Mouse (Mus musculus): ENCODE results near the gene Pid1. TPM values are rescaled to one million over a fixed set of nuclear protein-coding genes. Genes with fewer than 3 reads are reported as not detected.

Gene Pid1
- total and polyA plus RNA-seq, 3 experiments = not detected

DNA sequence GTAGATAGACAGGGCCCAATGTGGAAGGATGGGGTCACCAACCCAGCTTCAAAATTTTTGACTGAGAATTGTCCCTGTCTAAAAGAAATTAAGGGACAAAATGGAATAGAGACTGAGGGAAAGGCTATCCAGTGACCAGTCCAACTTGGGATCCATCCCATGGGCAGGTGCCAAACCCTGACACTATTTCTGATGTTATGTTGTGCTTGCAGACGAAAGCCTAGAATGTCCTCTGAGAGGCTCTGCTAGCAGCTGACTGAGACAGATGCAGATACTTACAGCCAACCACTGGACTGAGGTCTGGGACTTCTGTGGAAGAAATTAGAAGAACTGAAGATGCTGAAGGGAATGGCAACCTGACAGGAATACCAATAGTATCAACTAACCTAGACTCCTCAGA, 338.2 kb downstream of the Pid1 start:
- Histone ChIP-seq H3K9me3 (replicated peaks; ENCODE audit: low read length) (no peaks in the 10 kb centered on the region), H3K4me1 (ENCODE audit: control insufficient read depth in 1 of 2, insufficient read depth in 2 of 2) (no peaks in the 10 kb centered on the region), H3K79me2 (replicated peaks; ENCODE audit: control insufficient read depth, extremely low read depth, insufficient read depth, poor library complexity, severe bottlenecking) (no peaks in the 10 kb centered on the region), H3K36me3 (replicated peaks in 1 of 2; ENCODE audit: control insufficient read depth in 1 of 2, insufficient read depth in 1 of 2, low read length in 1 of 2) (no peaks in the 10 kb centered on the region), H3K4me2 (ENCODE audit: insufficient read depth, low read depth, poor library complexity, severe bottlenecking) (no peak overlapping the region), H3K9ac (ENCODE audit: insufficient read depth, low read depth) (no peak overlapping the region), H3K4me3 (replicated peaks in 1 of 3; ENCODE audit: low read depth in 2 of 3, low read length in 2 of 3, poor library complexity in 1 of 3) (no peak overlapping the region), H3K27me3 (replicated peaks) (no peaks in the 10 kb centered on the region), H3K27ac (ENCODE audit: insufficient read depth, low read depth) (no peak overlapping the region)
- no peak for TF ChIP-seq KAT2A (IDR thresholded peaks at IDR 0.05; ENCODE audit: insufficient replicate concordance, low read length)
- TF ChIP-seq NRF1 (IDR thresholded peaks at IDR 0.05; ENCODE audit: low read depth, low read length) = no peak
- TF ChIP-seq RCOR1 (conservative IDR thresholded peaks at IDR 0.05; ENCODE audit: low read depth, low read length) = no peak
- dilution Hi-C loops (cut with MboI; ENCODE audit: extremely low pct_ligation_motif_present, extremely low pct_unique_long_range_greater_than_20kb, low sequenced_read_pairs) (no loop called here), in situ Hi-C loops (cut with MboI; ENCODE audit: low pct_ligation_motif_present, low pct_unique_long_range_greater_than_20kb, low sequenced_read_pairs) (no loop called here)
- DNase-seq (ENCODE audit: extremely low read depth) = no peak

DNA sequence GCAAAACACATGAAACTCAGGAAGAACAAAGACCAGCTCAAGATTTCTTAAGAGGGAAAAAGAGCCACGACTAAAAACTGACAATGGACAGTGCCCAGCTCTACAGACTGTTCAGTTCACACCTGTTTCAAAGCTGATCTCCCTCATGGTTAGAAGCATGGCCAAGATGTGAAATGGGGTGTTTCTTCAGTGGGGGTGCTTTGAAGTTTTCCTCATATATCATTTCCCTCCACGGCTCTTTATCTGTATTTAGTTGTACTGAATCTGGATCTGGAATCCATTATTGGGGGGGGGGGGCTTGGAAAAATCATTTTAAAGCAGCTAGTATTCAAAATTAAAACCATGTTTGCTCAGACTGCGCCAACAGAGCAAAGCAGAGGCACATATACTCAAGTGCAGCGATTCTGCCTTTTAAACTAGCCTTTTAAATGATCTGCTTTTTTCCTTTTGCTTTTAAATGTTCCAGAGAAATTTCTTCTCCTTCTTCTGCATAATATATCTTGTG, 351.1 kb downstream of the Pid1 start:
- Histone ChIP-seq H3K79me2 (replicated peaks; ENCODE audit: control insufficient read depth, extremely low read depth, insufficient read depth, poor library complexity, severe bottlenecking) (no peaks in the 10 kb centered on the region), H3K9me3 (replicated peaks; ENCODE audit: low read length) (no peaks in the 10 kb centered on the region), H3K36me3 (replicated peaks in 1 of 2; ENCODE audit: control insufficient read depth in 1 of 2, insufficient read depth in 1 of 2, low read length in 1 of 2) (no peaks in the 10 kb centered on the region), H3K27ac (ENCODE audit: insufficient read depth, low read depth) (no peak overlapping the region), H3K4me2 (ENCODE audit: insufficient read depth, low read depth, poor library complexity, severe bottlenecking) (no peak overlapping the region), H3K27me3 (replicated peaks) (no peaks in the 10 kb centered on the region), H3K4me1 (ENCODE audit: control insufficient read depth in 1 of 2, insufficient read depth in 2 of 2) (no peaks in the 10 kb centered on the region), H3K4me3 (replicated peaks in 1 of 3; ENCODE audit: low read depth in 2 of 3, low read length in 2 of 3, poor library complexity in 1 of 3) (no peak overlapping the region), H3K9ac (ENCODE audit: insufficient read depth, low read depth) (no peak overlapping the region)
- dilution Hi-C loops (cut with MboI; ENCODE audit: extremely low pct_ligation_motif_present, extremely low pct_unique_long_range_greater_than_20kb, low sequenced_read_pairs) = no loop called here
- DNase-seq (ENCODE audit: extremely low read depth) = no peak
- in situ Hi-C loops (cut with MboI; ENCODE audit: low pct_ligation_motif_present, low pct_unique_long_range_greater_than_20kb, low sequenced_read_pairs) = no loop called here
- no peak for TF ChIP-seq RAD21 (IDR thresholded peaks at IDR 0.05; ENCODE audit: low read depth, low read length)
- TF ChIP-seq MAFK (IDR thresholded peaks at IDR 0.05; ENCODE audit: insufficient replicate concordance, low read length) = no peak
- no peak for TF ChIP-seq TBP (conservative IDR thresholded peaks at IDR 0.05; ENCODE audit: low read depth, low read length)
- TF ChIP-seq SIN3A (IDR thresholded peaks at IDR 0.05; ENCODE audit: low read length) = no peak
- TF ChIP-seq HCFC1 (IDR thresholded peaks at IDR 0.05; ENCODE audit: low read depth, low read length) = no peak

DNA sequence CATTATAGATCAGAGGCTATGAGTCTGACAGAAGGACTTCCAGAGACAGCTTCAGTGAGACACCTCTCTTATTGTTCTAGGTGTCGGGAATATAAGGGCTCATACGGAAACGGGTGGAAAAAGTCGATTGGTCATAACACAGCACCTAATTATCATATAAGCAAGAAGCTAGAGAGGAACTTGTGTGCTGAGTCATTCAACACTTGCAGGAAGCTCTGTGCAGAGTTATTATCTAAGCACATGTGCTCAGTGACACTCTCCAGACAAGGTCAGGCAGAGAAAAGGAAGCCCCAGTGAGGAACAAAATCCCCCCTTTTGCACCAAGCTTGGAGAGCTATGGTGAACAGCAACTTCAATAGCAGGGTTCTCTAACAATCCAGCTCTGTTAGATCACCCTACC, 361.4 kb downstream of the Pid1 start:
- Histone ChIP-seq H3K9me3 (replicated peaks; ENCODE audit: low read length) (no peaks in the 10 kb centered on the region), H3K79me2 (replicated peaks; ENCODE audit: control insufficient read depth, extremely low read depth, insufficient read depth, poor library complexity, severe bottlenecking) (no peaks in the 10 kb centered on the region), H3K36me3 (replicated peaks in 1 of 2; ENCODE audit: control insufficient read depth in 1 of 2, insufficient read depth in 1 of 2, low read length in 1 of 2) (no peaks in the 10 kb centered on the region), H3K4me1 (ENCODE audit: control insufficient read depth in 1 of 2, insufficient read depth in 2 of 2) (peaks cover 0 to 4% of the 10 kb centered on the region in 2 experiments; a peak in 1 of 4 replicates), H3K27me3 (replicated peaks) (no peaks in the 10 kb centered on the region), H3K9ac (ENCODE audit: insufficient read depth, low read depth) (no peak overlapping the region), H3K4me2 (ENCODE audit: insufficient read depth, low read depth, poor library complexity, severe bottlenecking) (no peak overlapping the region), H3K27ac (ENCODE audit: insufficient read depth, low read depth) (no peak overlapping the region), H3K4me3 (replicated peaks in 1 of 3; ENCODE audit: low read depth in 2 of 3, low read length in 2 of 3, poor library complexity in 1 of 3) (no peak overlapping the region)
- no peak for TF ChIP-seq MAFK (IDR thresholded peaks at IDR 0.05; ENCODE audit: insufficient replicate concordance, low read length)
- no peak for TF ChIP-seq BHLHE40 (IDR thresholded peaks at IDR 0.05; ENCODE audit: low read depth, low read length)
- no peak for TF ChIP-seq MAZ (IDR thresholded peaks at IDR 0.05; ENCODE audit: low read depth, low read length)
- TF ChIP-seq MEF2A (IDR thresholded peaks at IDR 0.05; ENCODE audit: borderline replicate concordance, low read depth, low read length) = no peak
- TF ChIP-seq ZC3H11A (IDR thresholded peaks at IDR 0.05; ENCODE audit: low read depth, low read length) = no peak
- TF ChIP-seq JUND (conservative IDR thresholded peaks at IDR 0.05; ENCODE audit: low read depth, low read length) = no peak
- no peak for TF ChIP-seq NELFE (IDR thresholded peaks at IDR 0.05; ENCODE audit: low read depth, low read length)
- no peak for TF ChIP-seq CHD1 (IDR thresholded peaks at IDR 0.05; ENCODE audit: low read depth, low read length)
- no peak for TF ChIP-seq RCOR1 (conservative IDR thresholded peaks at IDR 0.05; ENCODE audit: low read depth, low read length)
- TF ChIP-seq HCFC1 (IDR thresholded peaks at IDR 0.05; ENCODE audit: low read depth, low read length) = no peak
- no peak for TF ChIP-seq CTCF (conservative IDR thresholded peaks at IDR 0.05 in 1 of 2, IDR thresholded peaks at IDR 0.05 in 1 of 2; ENCODE audit: low read depth in 2 of 2, low read length in 2 of 2)
- no peak for TF ChIP-seq ZNF384 (IDR thresholded peaks at IDR 0.05; ENCODE audit: low read depth, low read length)
- TF ChIP-seq KAT2A (IDR thresholded peaks at IDR 0.05; ENCODE audit: insufficient replicate concordance, low read length) = no peak
- TF ChIP-seq JUN (IDR thresholded peaks at IDR 0.05; ENCODE audit: insufficient read depth, low read depth, low read length) = no peak
- TF ChIP-seq ZKSCAN1 (IDR thresholded peaks at IDR 0.05; ENCODE audit: borderline replicate concordance, low read depth, low read length) = no peak
- TF ChIP-seq SIN3A (IDR thresholded peaks at IDR 0.05; ENCODE audit: low read length) = no peak
- dilution Hi-C loops (cut with MboI; ENCODE audit: extremely low pct_ligation_motif_present, extremely low pct_unique_long_range_greater_than_20kb, low sequenced_read_pairs) = no loop called here
- in situ Hi-C loops (cut with MboI; ENCODE audit: low pct_ligation_motif_present, low pct_unique_long_range_greater_than_20kb, low sequenced_read_pairs) = no loop called here
- DNase-seq (ENCODE audit: extremely low read depth) = peak; percentile 45

Measured in CH12.LX (cell line).